Mouse (Mus musculus): ENCODE measurements around the gene Pth2. TPM values are rescaled to one million over a fixed set of nuclear protein-coding genes. Genes with fewer than 3 reads are reported as not detected.

The Pth2 gene
- total RNA-seq, 1 experiment: 0.54 TPM

DNA sequence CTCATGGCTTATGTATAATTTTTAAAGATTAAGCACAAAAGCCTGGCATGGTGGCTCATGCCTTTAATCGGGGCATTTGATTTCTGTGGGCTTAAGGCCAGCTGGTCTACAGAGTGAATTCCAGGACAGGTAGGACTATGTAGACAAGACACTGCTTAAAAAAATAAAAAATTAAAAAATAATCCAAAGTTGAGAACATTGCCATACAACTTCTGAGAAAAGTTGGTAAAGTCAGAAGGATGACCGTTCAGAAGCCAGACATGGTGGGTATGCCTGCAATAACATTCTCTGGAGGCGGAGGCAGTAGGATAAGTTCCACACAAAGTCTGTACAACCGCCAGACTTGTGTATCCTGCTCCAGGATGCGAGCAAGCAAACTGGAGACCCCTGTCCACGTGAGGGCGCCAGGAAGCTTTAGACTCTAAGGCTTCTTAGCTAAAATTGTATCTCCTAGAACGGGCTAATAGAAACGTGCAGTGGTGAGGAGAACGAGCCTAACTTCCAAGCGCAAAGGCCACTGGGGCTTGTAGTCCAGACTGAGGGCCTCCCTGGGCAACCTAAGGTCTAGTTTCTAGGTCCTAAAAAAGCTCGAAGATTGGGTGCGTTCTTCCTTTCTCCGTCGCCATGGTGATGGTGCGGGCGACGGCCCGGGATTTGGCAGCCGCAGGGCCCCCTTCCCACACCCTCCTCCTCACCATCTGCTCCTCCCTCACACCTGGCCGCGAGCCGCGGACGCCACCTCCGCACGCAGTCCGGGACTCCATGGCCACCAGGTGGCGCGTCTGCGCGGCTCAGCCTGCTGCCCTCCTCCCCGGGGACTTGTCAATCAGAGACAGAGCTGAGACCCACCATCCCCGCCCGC is 19.0 kb upstream of the Pth2 start:
- Histone ChIP-seq H3K4me1 (ENCODE audit: control insufficient read depth in 2 of 2, insufficient read depth in 2 of 2, low read length in 2 of 2, poor library complexity in 1 of 2) (peaks cover 2 to 7% of the 10 kb centered on the region in 2 experiments; a peak in 1 of 4 replicates), H3K27ac (ENCODE audit: insufficient read depth, low read depth, low read length, poor library complexity, severe bottlenecking) (no peak overlapping the region)

DNA sequence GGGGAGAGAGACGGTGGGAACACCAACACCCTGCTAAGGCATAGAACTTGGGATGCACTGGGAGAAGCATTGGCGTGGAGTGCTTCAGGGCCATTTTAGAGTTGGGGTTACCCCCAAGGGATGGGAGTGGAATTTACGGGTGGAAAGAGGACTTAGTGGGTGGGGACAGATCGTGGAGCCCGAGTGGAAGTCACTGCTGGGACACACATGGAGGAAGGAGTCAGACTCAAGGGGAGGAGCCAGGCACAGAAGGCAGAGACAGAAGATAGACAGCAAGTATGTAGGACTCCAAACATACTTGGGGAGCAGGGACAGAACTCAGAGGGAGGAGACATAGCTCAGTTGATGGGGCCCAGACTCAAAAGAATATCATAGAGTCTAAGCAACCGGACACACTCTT is 18.2 kb upstream of the Pth2 start:
- Histone ChIP-seq H3K9me3 (ENCODE audit: control insufficient read depth, insufficient read depth, low read depth, low read length) (no peaks in the 10 kb centered on the region), H3K9ac (ENCODE audit: insufficient read depth, low read depth, low read length, poor library complexity, severe bottlenecking) (no peak overlapping the region), H3K36me3 (ENCODE audit: control insufficient read depth, insufficient read depth, low read length, poor library complexity, severe bottlenecking) (peaks cover 10% of the 10 kb centered on the region), H3K4me3 (ENCODE audit: insufficient read depth in 1 of 2, low read depth in 1 of 2, low read length in 2 of 2, poor library complexity in 1 of 2, severe bottlenecking in 1 of 2) (peak overlapping the region in 1 of 2 experiments; percentile 13; a peak in 1 of 4 replicates), H3K27ac (ENCODE audit: insufficient read depth, low read depth, low read length, poor library complexity, severe bottlenecking) (no peak overlapping the region), H3K4me1 (ENCODE audit: control insufficient read depth in 2 of 2, insufficient read depth in 2 of 2, low read length in 2 of 2, poor library complexity in 1 of 2) (peaks cover 2 to 10% of the 10 kb centered on the region in 2 experiments; a peak in 2 of 4 replicates)
- TF ChIP-seq ZC3H11A (IDR thresholded peaks at IDR 0.05; ENCODE audit: borderline replicate concordance, low read depth, low read length) (no peak), CHD2 (IDR thresholded peaks at IDR 0.05; ENCODE audit: low read depth, low read length) (no peak), ZNF384 (IDR thresholded peaks at IDR 0.05; ENCODE audit: low read depth, low read length) (no peak), MAFK (IDR thresholded peaks at IDR 0.05; ENCODE audit: insufficient read depth, low read depth, low read length) (no peak), HCFC1 (IDR thresholded peaks at IDR 0.05; ENCODE audit: borderline replicate concordance, insufficient read depth, low read length) (no peak)
- DNase-seq (ENCODE audit: low read depth, low spot score): no peak
- in situ Hi-C loops (cut with MboI; ENCODE audit: low sequenced_read_pairs in 2 of 2, unreplicated experiment in 2 of 2): no loop called here

More for the DNA sequence above, 19.0 kb upstream of the Pth2 start:
- DNase-seq (ENCODE audit: low read depth, low spot score): peak; percentile 85
- Histone ChIP-seq H3K4me3 (ENCODE audit: insufficient read depth in 1 of 2, low read depth in 1 of 2, low read length in 2 of 2, poor library complexity in 1 of 2, severe bottlenecking in 1 of 2) (peak overlapping the region; percentile 13 to 24; a peak in 3 of 4 replicates), H3K36me3 (ENCODE audit: control insufficient read depth, insufficient read depth, low read length, poor library complexity, severe bottlenecking) (peaks cover 11% of the 10 kb centered on the region), H3K9ac (ENCODE audit: insufficient read depth, low read depth, low read length, poor library complexity, severe bottlenecking) (peak overlapping the region; percentile 36; the same call in 1 of the 2 replicates), H3K9me3 (ENCODE audit: control insufficient read depth, insufficient read depth, low read depth, low read length) (no peaks in the 10 kb centered on the region)
- TF ChIP-seq ZC3H11A (IDR thresholded peaks at IDR 0.05; ENCODE audit: borderline replicate concordance, low read depth, low read length): no peak
- 0 out of 2 replicates have a peak, but pooled peaks have one; percentile 5 for TF ChIP-seq ZNF384 (IDR thresholded peaks at IDR 0.05; ENCODE audit: low read depth, low read length)
- peak; percentile 90 for TF ChIP-seq HCFC1 (IDR thresholded peaks at IDR 0.05; ENCODE audit: borderline replicate concordance, insufficient read depth, low read length)
- TF ChIP-seq CHD2 (IDR thresholded peaks at IDR 0.05; ENCODE audit: low read depth, low read length): no peak
- in situ Hi-C loops (cut with MboI; ENCODE audit: low sequenced_read_pairs in 2 of 2, unreplicated experiment in 2 of 2): no loop called here

DNA sequence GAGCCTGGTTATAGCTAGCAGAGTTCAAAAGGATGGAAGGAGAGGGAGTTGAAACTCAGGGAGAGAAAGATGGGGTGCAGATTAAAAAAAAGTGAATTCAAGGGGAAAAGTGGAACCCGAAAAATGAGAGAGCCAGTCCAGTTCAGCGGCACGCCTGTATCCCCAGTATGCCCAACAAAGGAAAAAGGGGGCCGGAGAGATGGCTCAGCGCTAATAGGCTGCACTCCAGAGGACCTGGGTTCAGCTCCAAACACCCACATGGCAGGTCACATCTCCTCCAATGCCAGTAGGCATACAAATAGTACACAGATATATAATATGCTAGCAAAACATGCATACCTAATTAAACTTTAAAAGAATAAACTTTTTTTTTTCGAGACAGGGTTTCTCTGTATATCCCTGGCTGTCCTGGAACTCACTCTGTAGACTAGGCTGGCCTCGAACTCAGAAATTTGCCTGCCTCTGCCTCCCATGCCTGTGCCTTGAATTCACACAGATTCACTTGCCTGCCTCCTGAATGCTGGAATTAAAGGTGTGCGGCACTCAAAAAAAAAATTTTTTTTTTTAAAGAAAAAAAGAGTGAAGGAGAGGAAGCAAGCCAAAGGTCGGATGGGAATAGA is 17.7 kb upstream of the Pth2 start:
- H3K4me3 ChIP-seq (ENCODE audit: insufficient read depth in 1 of 2, low read depth in 1 of 2, low read length in 2 of 2, poor library complexity in 1 of 2, severe bottlenecking in 1 of 2): 0 out of 4 replicates have a peak overlapping the region, but pooled peaks of 1 of the 2 experiments have one; percentile 61
- in situ Hi-C loops (cut with MboI; ENCODE audit: low sequenced_read_pairs in 2 of 2, unreplicated experiment in 2 of 2): no loop called here
- TF ChIP-seq MAFK (IDR thresholded peaks at IDR 0.05; ENCODE audit: insufficient read depth, low read depth, low read length): no peak
- no peak for TF ChIP-seq ZNF384 (IDR thresholded peaks at IDR 0.05; ENCODE audit: low read depth, low read length)
- no peak for TF ChIP-seq HCFC1 (IDR thresholded peaks at IDR 0.05; ENCODE audit: borderline replicate concordance, insufficient read depth, low read length)
- no peak for TF ChIP-seq ZC3H11A (IDR thresholded peaks at IDR 0.05; ENCODE audit: borderline replicate concordance, low read depth, low read length)
- no peak for TF ChIP-seq CHD2 (IDR thresholded peaks at IDR 0.05; ENCODE audit: low read depth, low read length)

DNA sequence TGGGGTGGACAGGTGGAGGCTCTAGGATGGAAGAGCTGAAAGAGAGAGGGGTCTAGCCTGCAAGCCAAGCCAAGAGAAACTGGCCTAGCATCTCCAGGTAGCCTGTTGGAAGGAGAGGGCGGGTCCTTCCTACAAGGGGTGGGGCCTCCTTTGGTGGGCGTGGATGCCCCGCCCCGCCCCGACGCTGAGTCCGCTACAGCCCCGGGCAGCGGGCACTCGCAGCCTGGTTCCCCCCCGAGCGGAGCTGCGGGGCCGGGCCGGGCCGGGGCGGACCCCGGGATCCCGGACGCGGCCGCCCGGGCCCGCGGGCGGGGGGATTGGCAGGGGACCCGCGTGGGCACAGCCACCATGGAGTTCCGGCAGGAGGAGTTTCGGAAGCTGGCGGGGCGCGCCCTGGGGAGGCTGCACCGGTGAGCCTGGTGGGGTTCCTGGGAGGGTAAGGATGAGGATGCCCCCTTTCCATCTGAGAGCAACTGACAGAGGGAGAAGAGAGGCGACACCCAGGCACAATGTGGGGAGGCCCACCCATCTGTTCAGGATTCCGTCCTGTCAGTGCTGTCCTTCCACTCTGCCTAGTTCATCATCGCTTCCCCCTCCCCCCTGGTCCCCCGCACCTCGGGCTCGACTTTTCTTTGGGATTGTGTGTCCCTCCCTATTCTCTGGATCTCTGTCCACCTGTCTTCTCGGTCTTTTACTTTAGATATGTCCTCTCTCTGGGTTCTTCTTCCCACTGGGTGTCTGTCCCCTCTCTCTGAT is 16.9 kb upstream of the Pth2 start, which contains the start of gene Slc17a7:
Gene Slc17a7 (plus strand): TSS at position 215 of the 756 bp plus-strand sequence.
- Histone ChIP-seq H3K4me1 (ENCODE audit: control insufficient read depth in 2 of 2, insufficient read depth in 2 of 2, low read length in 2 of 2, poor library complexity in 1 of 2) (peaks cover 2 to 21% of the 10 kb centered on the region in 2 experiments; a peak in 2 of 4 replicates), H3K36me3 (ENCODE audit: control insufficient read depth, insufficient read depth, low read length, poor library complexity, severe bottlenecking) (peaks cover 7% of the 10 kb centered on the region; the same call in 1 of the 2 replicates), H3K9ac (ENCODE audit: insufficient read depth, low read depth, low read length, poor library complexity, severe bottlenecking) (peak within 1 kb of the TSS; percentile 57; the same call in 1 of the 2 replicates), H3K27ac (ENCODE audit: insufficient read depth, low read depth, low read length, poor library complexity, severe bottlenecking) (no peak within 1 kb of the TSS), H3K4me3 (ENCODE audit: insufficient read depth in 1 of 2, low read depth in 1 of 2, low read length in 2 of 2, poor library complexity in 1 of 2, severe bottlenecking in 1 of 2) (peak within 1 kb of the TSS; percentile 61 to 80), H3K9me3 (ENCODE audit: control insufficient read depth, insufficient read depth, low read depth, low read length) (no peaks in the 10 kb centered on the region)
- peak; percentile 51 for DNase-seq (ENCODE audit: low read depth, low spot score)
- TF ChIP-seq HCFC1 (IDR thresholded peaks at IDR 0.05; ENCODE audit: borderline replicate concordance, insufficient read depth, low read length): no peak
- no peak for TF ChIP-seq ZC3H11A (IDR thresholded peaks at IDR 0.05; ENCODE audit: borderline replicate concordance, low read depth, low read length)
- no peak for TF ChIP-seq MAFK (IDR thresholded peaks at IDR 0.05; ENCODE audit: insufficient read depth, low read depth, low read length)
- TF ChIP-seq CHD2 (IDR thresholded peaks at IDR 0.05; ENCODE audit: low read depth, low read length): no peak
- TF ChIP-seq ZNF384 (IDR thresholded peaks at IDR 0.05; ENCODE audit: low read depth, low read length): no peak
- in situ Hi-C loops (cut with MboI; ENCODE audit: low sequenced_read_pairs in 2 of 2, unreplicated experiment in 2 of 2): no loop called here

More for the DNA sequence above, 17.7 kb upstream of the Pth2 start:
- Histone ChIP-seq H3K4me1 (ENCODE audit: control insufficient read depth in 2 of 2, insufficient read depth in 2 of 2, low read length in 2 of 2, poor library complexity in 1 of 2) (peaks cover 2 to 15% of the 10 kb centered on the region in 2 experiments; a peak in 2 of 4 replicates), H3K9me3 (ENCODE audit: control insufficient read depth, insufficient read depth, low read depth, low read length) (no peaks in the 10 kb centered on the region), H3K9ac (ENCODE audit: insufficient read depth, low read depth, low read length, poor library complexity, severe bottlenecking) (no peak overlapping the region), H3K27ac (ENCODE audit: insufficient read depth, low read depth, low read length, poor library complexity, severe bottlenecking) (no peak overlapping the region), H3K36me3 (ENCODE audit: control insufficient read depth, insufficient read depth, low read length, poor library complexity, severe bottlenecking) (peaks cover 9% of the 10 kb centered on the region)
- DNase-seq (ENCODE audit: low read depth, low spot score): no peak

All from ES-E14 (cell line).